Mouse (Mus musculus) kidney, postnatal 0 days (tissue): ENCODE results near the gene Fgfr2. TPM values are rescaled to one million over a fixed set of nuclear protein-coding genes. Genes with fewer than 3 reads are reported as not detected.

Experiments used
- ATAC-seq: fragments of 200-750 bp; cut with Nextera tagmentation; replicated peaks from 2 replicates; pipeline ENCODE4 v1.8.0; 2017; ENCODE audit warnings: low read depth, moderate number of reproducible peaks, moderate TSS enrichment, moderate library complexity; ENCODE audit not compliant: low FRiP score
- DNase-seq: peaks from one replicate; pipeline ENCODE4 v3.0.0-alpha.2; 2016; ENCODE audit warnings: low spot score
- H3K27ac ChIP-seq: fragments of 300-500 bp; sonication (generic); 2 replicates; pipeline ENCODE4 v1.5.1; 2014; ENCODE audit warnings: mild to moderate bottlenecking
- H3K27me3 ChIP-seq: fragments of 300-500 bp; sonication (generic); 2 replicates; pipeline ENCODE4 v1.6.1; 2014; ENCODE audit warnings: low read length, mixed read lengths; ENCODE audit not compliant: insufficient read depth
- H3K36me3 ChIP-seq: fragments of 300-500 bp; sonication (generic); 2 replicates; pipeline ENCODE4 v1.6.1; 2014; ENCODE audit warnings: low read length, mixed read lengths; ENCODE audit not compliant: insufficient read depth
- H3K4me1 ChIP-seq: fragments of 300-500 bp; sonication (generic); replicated peaks from 2 replicates; pipeline ENCODE4 v1.6.1; 2014; ENCODE audit warnings: antibody characterized with exemption, low read length, mixed read lengths; ENCODE audit not compliant: insufficient read depth
- H3K4me2 ChIP-seq: fragments of 300-500 bp; sonication (generic); 2 replicates; pipeline ENCODE4 v1.6.1; 2014; ENCODE audit warnings: mild to moderate bottlenecking, low read length, moderate library complexity, mixed read lengths
- H3K4me3 ChIP-seq: fragments of 300-500 bp; sonication (generic); replicated peaks from 2 replicates; pipeline ENCODE4 v1.5.1; 2014; ENCODE audit warnings: low read depth, low read length
- H3K9ac ChIP-seq: fragments of 300-500 bp; sonication (generic); 2 replicates; pipeline ENCODE4 v1.6.1; 2014; ENCODE audit warnings: low read depth, low read length
- H3K9me3 ChIP-seq: fragments of 300-500 bp; sonication (generic); replicated peaks from 2 replicates; pipeline ENCODE4 v1.6.1; 2016; ENCODE audit warnings: low read length, inconsistent platforms, mixed read lengths
- CTCF ChIP-seq: IDR thresholded peaks from 2 replicates; pipeline ENCODE4 v1.5.1; 2016; ENCODE audit warnings: antibody characterized with exemption, low read depth, mild to moderate bottlenecking, moderate library complexity
- WGBS: fragments of 180-500 bp; shearing (Covaris S2); extraction: QIAGEN DNeasy Blood & Tissue Kit; methylation state at CpG from one replicate; pipeline ENCODE4 v1.1.7; 2014; 5-methylcytosine and 5-hydroxymethylcytosine counted together
- polyA plus RNA-seq: library from polyadenylated mRNA; unstranded; fragments of >200 nt; fragmentation: Nextera tagmentation; extraction: Ambion mirVana; gene quantifications from 2 replicates; pipeline ENCODE4 v1.2.1, GENCODE M21; 2015

Fgfr2 gene
- polyA plus RNA-seq, 1 experiment from 2014 or later: 79.8 TPM

- ATAC-seq (no peak), DNase-seq (no peak)
- no peaks in the 10 kb centered on the region for H3K4me1 ChIP-seq
- H3K36me3 ChIP-seq: peaks cover 13% of the 10 kb centered on the region
- TF ChIP-seq CTCF: no peak
- no peak overlapping the region for H3K27ac ChIP-seq
- no peak overlapping the region for H3K4me2 ChIP-seq
- no peaks in the 10 kb centered on the region for H3K9me3 ChIP-seq
- no peaks in the 10 kb centered on the region for H3K27me3 ChIP-seq
- H3K9ac ChIP-seq: no peak overlapping the region
- WGBS: 89% methylated on average over 14 of the region's 14 CpGs
- no peak overlapping the region for H3K4me3 ChIP-seq
Measured at GRCm38 (mm10) chr7:130910841-130911240, 2212.3 kb downstream of the Fgfr2 start.

- peaks cover 32% of the 10 kb centered on the region for H3K36me3 ChIP-seq
- TF ChIP-seq CTCF: no peak
- no peak for ATAC-seq
- no peak overlapping the region for H3K4me3 ChIP-seq
- no peak overlapping the region for H3K9ac ChIP-seq
- no peak overlapping the region for H3K4me2 ChIP-seq
- no peaks in the 10 kb centered on the region for H3K27me3 ChIP-seq
- no peaks in the 10 kb centered on the region for H3K4me1 ChIP-seq
- 82% methylated on average over 13 of the region's 13 CpGs for WGBS
- H3K9me3 ChIP-seq: no peaks in the 10 kb centered on the region
- DNase-seq: no peak
- no peak overlapping the region for H3K27ac ChIP-seq
Measured at GRCm38 (mm10) chr7:130904571-130905365, 2218.4 kb downstream of the Fgfr2 start.

DNA sequence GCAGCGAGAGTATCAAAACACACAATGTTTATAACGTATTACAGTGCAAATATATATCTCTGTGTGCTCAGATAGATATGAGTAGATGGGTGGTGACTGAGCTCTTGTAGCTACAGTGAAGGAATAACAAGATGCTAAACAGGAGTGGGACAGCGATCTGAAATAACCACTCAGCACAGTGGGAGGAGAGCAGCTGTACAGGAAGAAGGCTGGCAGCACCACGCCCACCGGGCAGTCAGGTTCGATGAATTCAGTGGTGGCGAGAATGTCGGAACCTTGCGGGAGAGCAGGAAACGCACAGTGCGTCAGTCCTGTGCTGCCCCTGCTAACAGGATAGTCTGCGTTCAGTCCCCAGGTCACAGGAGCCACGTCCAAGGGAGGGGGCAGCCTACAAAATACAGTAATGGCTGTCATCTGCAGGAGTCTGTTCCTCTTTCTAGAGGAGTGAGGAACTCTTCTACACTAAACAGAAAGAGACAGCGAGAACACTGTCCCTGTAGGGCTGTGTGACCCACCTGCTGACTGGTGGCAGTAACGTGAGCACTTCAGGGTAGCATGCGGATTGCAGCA, 2219.6 kb downstream of the Fgfr2 start:
- ATAC-seq (no peak), DNase-seq (no peak)
- H3K9me3 ChIP-seq: no peaks in the 10 kb centered on the region

GRCm38 (mm10) chr7:130902929-130903328, 2220.2 kb downstream of the Fgfr2 start:
- TF ChIP-seq CTCF: no peak
- Histone ChIP-seq H3K4me1 (no peaks in the 10 kb centered on the region), H3K27me3 (no peaks in the 10 kb centered on the region), H3K9ac (no peak overlapping the region), H3K4me3 (no peak overlapping the region), H3K36me3 (peaks cover 30% of the 10 kb centered on the region), H3K4me2 (no peak overlapping the region), H3K27ac (no peak overlapping the region; the same call in 1 of the 2 replicates), H3K9me3 (no peaks in the 10 kb centered on the region)
- ATAC-seq (no peak), DNase-seq (no peak)
- 98% methylated on average over 1 of the region's 1 CpGs for WGBS

More for the DNA sequence above, 2219.6 kb downstream of the Fgfr2 start:
- no peak for TF ChIP-seq CTCF
- no peak overlapping the region for H3K4me3 ChIP-seq
- H3K27me3 ChIP-seq: no peaks in the 10 kb centered on the region
- no peak overlapping the region for H3K27ac ChIP-seq
- H3K4me2 ChIP-seq: no peak overlapping the region
- 81% methylated on average over 16 of the region's 16 CpGs for WGBS
- H3K9ac ChIP-seq: no peak overlapping the region
- H3K4me1 ChIP-seq: no peaks in the 10 kb centered on the region
- peaks cover 30% of the 10 kb centered on the region for H3K36me3 ChIP-seq

DNA sequence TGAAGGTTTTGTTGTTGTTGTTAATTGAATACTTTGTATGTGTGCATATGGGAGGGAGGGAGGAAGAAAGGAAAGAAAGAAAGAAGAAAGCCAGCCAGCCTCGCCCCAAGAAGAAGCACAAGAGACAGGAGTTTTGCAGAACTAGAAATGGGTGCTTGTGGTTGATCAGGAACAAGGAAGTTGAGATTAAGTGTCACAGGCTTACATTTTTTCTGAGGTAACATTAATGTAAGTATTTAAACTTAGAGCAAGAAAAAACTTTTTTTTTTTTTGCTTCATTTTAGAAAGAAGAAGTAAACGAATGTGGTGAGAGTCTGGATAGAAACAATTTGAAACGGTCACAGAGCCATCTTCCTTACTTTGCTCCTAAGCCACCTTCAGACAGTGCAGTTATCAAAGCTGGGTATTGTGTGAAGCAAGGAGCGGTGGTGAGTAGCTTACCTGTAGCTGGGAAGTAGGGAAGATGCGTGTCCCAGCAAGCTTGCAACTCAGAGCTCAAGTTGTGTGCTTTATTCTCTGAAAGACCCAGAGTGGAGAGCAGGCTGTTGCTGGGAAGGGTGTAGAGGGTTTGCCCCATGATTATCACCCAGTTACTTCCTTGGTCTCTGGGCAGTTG, 2222.8 kb downstream of the Fgfr2 start:
- Histone ChIP-seq H3K9ac (no peak overlapping the region), H3K27ac (no peak overlapping the region), H3K4me3 (no peak overlapping the region), H3K27me3 (no peaks in the 10 kb centered on the region), H3K4me2 (no peak overlapping the region), H3K36me3 (peaks cover 38% of the 10 kb centered on the region), H3K9me3 (no peaks in the 10 kb centered on the region), H3K4me1 (no peaks in the 10 kb centered on the region)
- TF ChIP-seq CTCF: no peak
- DNase-seq (no peak), ATAC-seq (no peak)
- WGBS: 94% methylated on average over 5 of the region's 5 CpGs

DNA sequence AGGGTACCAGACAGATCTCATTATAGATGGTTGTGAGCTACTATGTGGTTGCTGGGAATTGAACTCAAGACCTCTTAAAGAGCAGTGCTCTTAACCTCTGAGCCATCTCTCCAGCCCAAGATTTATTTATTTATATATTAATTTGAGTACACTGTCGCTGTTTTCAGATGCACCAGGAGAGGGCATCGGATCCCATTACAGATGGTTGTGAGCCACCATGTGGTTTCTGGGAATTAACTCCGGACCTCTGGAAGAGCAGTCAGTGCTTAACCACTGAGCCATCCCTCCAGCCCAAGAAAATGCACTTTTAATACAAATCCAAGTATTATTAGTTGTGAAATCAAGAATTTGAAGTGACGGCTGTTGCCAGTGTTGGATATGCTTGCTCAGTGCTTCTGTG, 2224.8 kb downstream of the Fgfr2 start:
- no peak overlapping the region for H3K27ac ChIP-seq
- H3K9ac ChIP-seq: no peak overlapping the region
- ATAC-seq (no peak), DNase-seq (peak; percentile 35)
- H3K4me1 ChIP-seq: no peaks in the 10 kb centered on the region
- peak; percentile 55 for TF ChIP-seq CTCF
- WGBS: 86% methylated on average over 4 of the region's 4 CpGs
- H3K9me3 ChIP-seq: no peaks in the 10 kb centered on the region
- no peak overlapping the region for H3K4me3 ChIP-seq
- peaks cover 24% of the 10 kb centered on the region for H3K36me3 ChIP-seq
- no peaks in the 10 kb centered on the region for H3K27me3 ChIP-seq
- H3K4me2 ChIP-seq: no peak overlapping the region
